Mouse (Mus musculus): ENCODE data around the gene F2. TPM values are rescaled to one million over a fixed set of nuclear protein-coding genes. Genes with fewer than 3 reads are reported as not detected.

F2 gene
- polyA plus RNA-seq, 1 experiment = 2.7 TPM

- 80% methylated on average over 2 of the region's 2 CpGs for WGBS
- Histone ChIP-seq H3K4me3 (replicated peaks; ENCODE audit: control insufficient read depth, low read depth, low read length) (no peak overlapping the region), H3K4me1 (ENCODE audit: control insufficient read depth, insufficient read depth, low read length) (no peaks in the 10 kb centered on the region), H3K27ac (ENCODE audit: control insufficient read depth, insufficient read depth, low read depth, low read length, poor library complexity) (no peak overlapping the region)
- TF ChIP-seq POLR2A (IDR thresholded peaks at IDR 0.05; ENCODE audit: borderline replicate concordance, control insufficient read depth, low read depth, low read length) (no peak), CTCF (IDR thresholded peaks at IDR 0.05; ENCODE audit: control insufficient read depth, insufficient read depth, low read length) (no peak)
Observed at GRCm38 (mm10) chr2:91667747-91668146, 31.5 kb upstream of the F2 start.

DNA sequence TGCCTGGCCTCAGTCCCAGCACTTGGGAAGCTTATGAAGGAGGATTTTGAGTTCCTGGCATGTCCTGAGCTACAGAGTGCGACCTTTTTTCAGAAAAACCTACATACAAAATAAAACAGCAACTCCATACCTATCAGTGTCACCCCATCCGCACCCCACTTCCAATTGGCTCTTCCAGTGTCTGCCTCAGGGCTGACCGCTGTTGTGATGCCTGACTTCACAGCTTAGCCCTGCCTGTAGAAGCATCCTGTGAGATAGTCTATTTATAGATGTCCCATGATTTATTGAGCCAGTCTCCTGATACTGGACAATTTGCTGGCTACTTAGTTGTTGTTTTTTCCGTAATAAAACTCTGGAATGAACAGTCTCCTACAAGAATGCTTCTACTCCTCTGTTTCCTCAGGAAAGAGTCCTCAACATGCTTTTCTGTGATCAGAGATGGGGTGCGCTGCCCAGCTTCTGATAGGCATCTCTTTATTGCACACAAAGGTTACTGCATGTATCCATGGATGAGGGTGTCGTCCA, 30.2 kb upstream of the F2 start:
- no peak overlapping the region for H3K27ac ChIP-seq (ENCODE audit: control insufficient read depth, insufficient read depth, low read depth, low read length, poor library complexity)
- TF ChIP-seq CTCF (IDR thresholded peaks at IDR 0.05; ENCODE audit: control insufficient read depth, insufficient read depth, low read length) (no peak), POLR2A (IDR thresholded peaks at IDR 0.05; ENCODE audit: borderline replicate concordance, control insufficient read depth, low read depth, low read length) (no peak)
- 89% methylated on average over 6 of the region's 6 CpGs for WGBS
- H3K4me1 ChIP-seq (ENCODE audit: control insufficient read depth, insufficient read depth, low read length) = no peaks in the 10 kb centered on the region
- no peak overlapping the region for H3K4me3 ChIP-seq (replicated peaks; ENCODE audit: control insufficient read depth, low read depth, low read length)

DNA sequence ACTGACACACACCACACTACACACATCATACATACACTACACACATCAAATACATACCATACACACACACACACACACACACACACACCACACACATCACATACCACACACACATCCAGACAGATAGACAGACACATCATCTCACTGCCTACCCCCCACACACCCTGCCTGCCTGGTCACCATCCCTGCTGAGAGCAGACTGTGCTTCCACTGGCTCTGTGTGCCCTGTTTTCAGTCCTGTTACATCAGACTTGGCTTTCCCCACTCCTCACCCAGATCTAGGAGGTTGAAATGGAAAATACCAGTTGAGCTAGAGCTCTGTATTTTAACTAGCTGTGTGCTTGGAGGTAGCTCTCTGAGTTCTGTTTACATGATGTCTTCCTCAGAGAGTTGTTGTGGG, 28.6 kb upstream of the F2 start:
- H3K4me3 ChIP-seq (replicated peaks; ENCODE audit: control insufficient read depth, low read depth, low read length) = no peak overlapping the region
- TF ChIP-seq CTCF (IDR thresholded peaks at IDR 0.05; ENCODE audit: control insufficient read depth, insufficient read depth, low read length) (no peak), POLR2A (IDR thresholded peaks at IDR 0.05; ENCODE audit: borderline replicate concordance, control insufficient read depth, low read depth, low read length) (no peak)

GRCm38 (mm10) chr2:91660981-91661380, 24.8 kb upstream of the F2 start:
- Histone ChIP-seq H3K27ac (ENCODE audit: control insufficient read depth, insufficient read depth, low read depth, low read length, poor library complexity) (no peak overlapping the region), H3K4me3 (replicated peaks; ENCODE audit: control insufficient read depth, low read depth, low read length) (no peak overlapping the region), H3K4me1 (ENCODE audit: control insufficient read depth, insufficient read depth, low read length) (no peaks in the 10 kb centered on the region)
- 49% methylated on average over 6 of the region's 6 CpGs for WGBS
- TF ChIP-seq CTCF (IDR thresholded peaks at IDR 0.05; ENCODE audit: control insufficient read depth, insufficient read depth, low read length) (no peak), POLR2A (IDR thresholded peaks at IDR 0.05; ENCODE audit: borderline replicate concordance, control insufficient read depth, low read depth, low read length) (no peak)

More for the DNA sequence above, 28.6 kb upstream of the F2 start:
- Histone ChIP-seq H3K27ac (ENCODE audit: control insufficient read depth, insufficient read depth, low read depth, low read length, poor library complexity) (no peak overlapping the region), H3K4me1 (ENCODE audit: control insufficient read depth, insufficient read depth, low read length) (no peaks in the 10 kb centered on the region)

DNA sequence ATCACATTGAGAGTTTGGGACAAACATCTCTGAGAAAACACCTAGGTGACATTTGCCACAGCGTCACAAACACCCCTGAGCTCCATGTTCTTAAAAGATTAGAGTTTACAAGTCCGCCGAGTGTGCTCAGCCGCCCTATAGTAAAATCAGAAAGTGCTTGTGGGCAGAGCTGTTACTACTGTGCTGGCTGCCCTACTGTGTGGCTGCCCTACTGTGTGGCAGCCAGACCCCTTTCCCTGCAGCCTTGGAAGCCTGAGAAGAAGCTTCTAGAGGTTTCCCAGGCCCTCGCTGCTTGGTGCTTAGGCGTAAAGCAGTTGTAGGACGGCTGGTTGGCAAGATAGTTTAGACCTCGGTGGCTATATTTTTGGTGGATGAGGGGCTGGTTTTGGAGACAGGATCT, 23.4 kb upstream of the F2 start:
- 92% methylated on average over 8 of the region's 8 CpGs for WGBS
- Histone ChIP-seq H3K27ac (ENCODE audit: control insufficient read depth, insufficient read depth, low read depth, low read length, poor library complexity) (no peak overlapping the region), H3K4me1 (ENCODE audit: control insufficient read depth, insufficient read depth, low read length) (no peaks in the 10 kb centered on the region), H3K4me3 (replicated peaks; ENCODE audit: control insufficient read depth, low read depth, low read length) (no peak overlapping the region)
- TF ChIP-seq CTCF (IDR thresholded peaks at IDR 0.05; ENCODE audit: control insufficient read depth, insufficient read depth, low read length) = no peak
- TF ChIP-seq POLR2A (IDR thresholded peaks at IDR 0.05; ENCODE audit: borderline replicate concordance, control insufficient read depth, low read depth, low read length) = no peak

- no peak overlapping the region for H3K27ac ChIP-seq (ENCODE audit: control insufficient read depth, insufficient read depth, low read depth, low read length, poor library complexity)
- WGBS = 82% methylated on average over 8 of the region's 8 CpGs
- H3K4me3 ChIP-seq (replicated peaks; ENCODE audit: control insufficient read depth, low read depth, low read length) = no peak overlapping the region
- TF ChIP-seq CTCF (IDR thresholded peaks at IDR 0.05; ENCODE audit: control insufficient read depth, insufficient read depth, low read length) = peak; percentile 10; the same call in 1 of the 2 replicates
- TF ChIP-seq POLR2A (IDR thresholded peaks at IDR 0.05; ENCODE audit: borderline replicate concordance, control insufficient read depth, low read depth, low read length) = no peak
- H3K4me1 ChIP-seq (ENCODE audit: control insufficient read depth, insufficient read depth, low read length) = no peaks in the 10 kb centered on the region
Observed at GRCm38 (mm10) chr2:91656774-91657173, 20.6 kb upstream of the F2 start.

GRCm38 (mm10) chr2:91655827-91656226, 19.6 kb upstream of the F2 start:
- Histone ChIP-seq H3K27ac (ENCODE audit: control insufficient read depth, insufficient read depth, low read depth, low read length, poor library complexity) (no peak overlapping the region), H3K4me3 (replicated peaks; ENCODE audit: control insufficient read depth, low read depth, low read length) (no peak overlapping the region), H3K4me1 (ENCODE audit: control insufficient read depth, insufficient read depth, low read length) (no peaks in the 10 kb centered on the region; the same call in 1 of the 2 replicates)
- 80% methylated on average over 6 of the region's 6 CpGs for WGBS
- TF ChIP-seq CTCF (IDR thresholded peaks at IDR 0.05; ENCODE audit: control insufficient read depth, insufficient read depth, low read length) = no peak
- TF ChIP-seq POLR2A (IDR thresholded peaks at IDR 0.05; ENCODE audit: borderline replicate concordance, control insufficient read depth, low read depth, low read length) = no peak

GRCm38 (mm10) chr2:91655388-91655787, 19.2 kb upstream of the F2 start:
- H3K4me1 ChIP-seq (ENCODE audit: control insufficient read depth, insufficient read depth, low read length) = no peaks in the 10 kb centered on the region; the same call in 1 of the 2 replicates
- 84% methylated on average over 5 of the region's 5 CpGs for WGBS
- H3K4me3 ChIP-seq (replicated peaks; ENCODE audit: control insufficient read depth, low read depth, low read length) = no peak overlapping the region
- TF ChIP-seq CTCF (IDR thresholded peaks at IDR 0.05; ENCODE audit: control insufficient read depth, insufficient read depth, low read length) (no peak), POLR2A (IDR thresholded peaks at IDR 0.05; ENCODE audit: borderline replicate concordance, control insufficient read depth, low read depth, low read length) (no peak)
- no peak overlapping the region for H3K27ac ChIP-seq (ENCODE audit: control insufficient read depth, insufficient read depth, low read depth, low read length, poor library complexity)

GRCm38 (mm10) chr2:91652863-91653262, 16.6 kb upstream of the F2 start:
- Histone ChIP-seq H3K4me3 (replicated peaks; ENCODE audit: control insufficient read depth, low read depth, low read length) (no peak overlapping the region), H3K27ac (ENCODE audit: control insufficient read depth, insufficient read depth, low read depth, low read length, poor library complexity) (no peak overlapping the region), H3K4me1 (ENCODE audit: control insufficient read depth, insufficient read depth, low read length) (no peaks in the 10 kb centered on the region; the same call in 1 of the 2 replicates)
- 70% methylated on average over 6 of the region's 6 CpGs for WGBS
- TF ChIP-seq POLR2A (IDR thresholded peaks at IDR 0.05; ENCODE audit: borderline replicate concordance, control insufficient read depth, low read depth, low read length) (no peak), CTCF (IDR thresholded peaks at IDR 0.05; ENCODE audit: control insufficient read depth, insufficient read depth, low read length) (no peak)
